Mouse (Mus musculus): ENCODE results near the gene Shisa6. TPM values are rescaled to one million over a fixed set of nuclear protein-coding genes. Genes with fewer than 3 reads are reported as not detected.

The Shisa6 gene
- polyA plus RNA-seq, 1 experiment from 2014 or later: 11.6 TPM

DNA sequence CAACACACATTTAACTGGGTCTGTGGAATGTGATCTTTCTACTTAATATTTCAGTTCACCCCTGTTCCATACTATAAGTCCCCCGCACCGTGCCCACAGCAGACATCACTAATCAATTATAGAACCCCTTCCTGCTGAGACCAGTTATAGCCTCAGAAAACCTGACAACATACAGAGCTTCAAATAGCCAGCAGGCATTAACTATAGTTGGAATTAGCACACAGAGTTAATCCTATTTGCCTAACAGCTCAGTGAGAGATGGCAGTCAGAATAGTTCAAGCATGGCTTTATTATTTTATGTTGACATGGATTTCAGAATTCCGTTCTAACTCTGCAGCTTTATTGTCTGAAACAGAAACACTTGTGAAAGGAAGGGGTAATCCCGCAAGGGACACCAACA is 8.5 kb upstream of the Shisa6 start:
- no peak for ATAC-seq (ENCODE audit: low read depth)
- no peaks in the 10 kb centered on the region for H3K27me3 ChIP-seq (ENCODE audit: control insufficient read depth, insufficient read depth, low read length)
- H3K4me2 ChIP-seq (ENCODE audit: low read depth, low read length): no peak overlapping the region
- no peak overlapping the region for H3K4me3 ChIP-seq (ENCODE audit: low read depth, low read length)
- WGBS: 64% methylated on average over 4 of the region's 4 CpGs
- H3K9me3 ChIP-seq (ENCODE audit: control insufficient read depth, low read length): no peaks in the 10 kb centered on the region
- H3K9ac ChIP-seq (replicated peaks; ENCODE audit: low read depth, low read length): no peak overlapping the region
- no peaks in the 10 kb centered on the region for H3K36me3 ChIP-seq (ENCODE audit: control insufficient read depth, insufficient read depth, low read length)
- no peak overlapping the region for H3K27ac ChIP-seq (ENCODE audit: low read depth, low read length)
- no peaks in the 10 kb centered on the region for H3K4me1 ChIP-seq (ENCODE audit: control insufficient read depth, insufficient read depth, low read length)

DNA sequence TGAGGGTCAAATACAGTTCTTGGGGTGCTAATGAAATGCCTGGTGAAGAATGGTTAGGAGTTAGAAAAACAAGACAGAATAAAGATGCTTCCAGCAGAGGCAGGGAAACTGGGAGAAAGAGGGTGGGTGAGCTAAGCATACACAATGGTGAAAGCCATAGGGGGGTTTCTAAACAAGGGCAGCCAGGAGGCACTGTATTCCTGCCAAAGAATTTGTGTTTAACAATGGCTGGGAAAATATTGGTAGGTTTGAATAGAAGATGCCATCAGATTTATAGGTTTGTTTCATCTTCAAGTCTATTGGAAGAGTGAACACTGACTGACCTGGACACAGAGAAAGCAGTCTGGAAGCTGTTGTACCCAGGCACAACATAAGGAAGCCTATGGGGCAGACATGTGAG is 2.4 kb upstream of the Shisa6 start:
- no peaks in the 10 kb centered on the region for H3K9me3 ChIP-seq (ENCODE audit: control insufficient read depth, low read length)
- no peak overlapping the region for H3K9ac ChIP-seq (replicated peaks; ENCODE audit: low read depth, low read length)
- no peak overlapping the region for H3K4me3 ChIP-seq (ENCODE audit: low read depth, low read length)
- peaks cover 7% of the 10 kb centered on the region; the same call in 1 of the 2 replicates for H3K27me3 ChIP-seq (ENCODE audit: control insufficient read depth, insufficient read depth, low read length)
- H3K4me2 ChIP-seq (ENCODE audit: low read depth, low read length): peak overlapping the region; percentile 80
- H3K27ac ChIP-seq (ENCODE audit: low read depth, low read length): no peak overlapping the region
- H3K4me1 ChIP-seq (ENCODE audit: control insufficient read depth, insufficient read depth, low read length): peaks cover 5% of the 10 kb centered on the region; the same call in 1 of the 2 replicates
- H3K36me3 ChIP-seq (ENCODE audit: control insufficient read depth, insufficient read depth, low read length): no peaks in the 10 kb centered on the region
- no peak for ATAC-seq (ENCODE audit: low read depth)

DNA sequence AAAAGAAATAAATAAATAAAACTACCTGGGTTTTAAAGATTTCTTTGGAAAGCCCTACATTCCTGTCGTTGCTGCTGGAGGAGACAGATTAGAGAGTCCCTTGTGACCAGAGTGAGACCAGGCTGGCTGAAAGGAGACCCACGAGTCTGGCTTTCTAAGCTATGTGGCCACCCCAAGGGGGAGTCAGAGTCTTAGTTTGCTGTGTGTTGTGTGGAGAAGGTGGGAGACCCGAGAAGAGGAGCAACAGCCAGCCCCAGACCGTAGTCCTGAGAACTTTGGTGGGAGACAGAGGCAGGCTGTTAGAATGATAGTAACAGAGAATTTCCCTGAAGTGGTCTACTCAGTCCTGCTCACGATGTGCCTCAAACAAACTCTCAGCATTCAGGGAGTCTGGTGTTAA is 1.6 kb upstream of the Shisa6 start:
- no peaks in the 10 kb centered on the region for H3K9me3 ChIP-seq (ENCODE audit: control insufficient read depth, low read length)
- H3K4me2 ChIP-seq (ENCODE audit: low read depth, low read length): peak overlapping the region; percentile 80
- H3K27me3 ChIP-seq (ENCODE audit: control insufficient read depth, insufficient read depth, low read length): peaks cover 7% of the 10 kb centered on the region; the same call in 1 of the 2 replicates
- under 1% methylated on average over 5 of the region's 5 CpGs for WGBS
- H3K4me3 ChIP-seq (ENCODE audit: low read depth, low read length): no peak overlapping the region
- peaks cover 8% of the 10 kb centered on the region for H3K4me1 ChIP-seq (ENCODE audit: control insufficient read depth, insufficient read depth, low read length)
- H3K27ac ChIP-seq (ENCODE audit: low read depth, low read length): no peak overlapping the region
- no peak overlapping the region for H3K9ac ChIP-seq (replicated peaks; ENCODE audit: low read depth, low read length)
- no peak for ATAC-seq (ENCODE audit: low read depth)
- no peaks in the 10 kb centered on the region for H3K36me3 ChIP-seq (ENCODE audit: control insufficient read depth, insufficient read depth, low read length)

GRCm38 (mm10) chr11:66526981-66527320 is 1.2 kb upstream of the Shisa6 start:
- Histone ChIP-seq H3K36me3 (ENCODE audit: control insufficient read depth, insufficient read depth, low read length) (no peaks in the 10 kb centered on the region), H3K9me3 (ENCODE audit: control insufficient read depth, low read length) (no peaks in the 10 kb centered on the region), H3K9ac (replicated peaks; ENCODE audit: low read depth, low read length) (peak overlapping the region; percentile 74), H3K4me3 (ENCODE audit: low read depth, low read length) (peak overlapping the region; percentile 66), H3K4me2 (ENCODE audit: low read depth, low read length) (peak overlapping the region; percentile 80), H3K27me3 (ENCODE audit: control insufficient read depth, insufficient read depth, low read length) (peaks cover 7% of the 10 kb centered on the region; the same call in 1 of the 2 replicates), H3K27ac (ENCODE audit: low read depth, low read length) (no peak overlapping the region), H3K4me1 (ENCODE audit: control insufficient read depth, insufficient read depth, low read length) (peaks cover 8% of the 10 kb centered on the region)
- 8% methylated on average over 5 of the region's 5 CpGs for WGBS
- peak; percentile 18; the same call in 1 of the 2 replicates for ATAC-seq (ENCODE audit: low read depth)

- Histone ChIP-seq H3K27ac (ENCODE audit: low read depth, low read length) (peak overlapping the region; percentile 69), H3K9ac (replicated peaks; ENCODE audit: low read depth, low read length) (peak overlapping the region; percentile 74), H3K9me3 (ENCODE audit: control insufficient read depth, low read length) (no peaks in the 10 kb centered on the region), H3K4me2 (ENCODE audit: low read depth, low read length) (peak overlapping the region; percentile 80), H3K36me3 (ENCODE audit: control insufficient read depth, insufficient read depth, low read length) (no peaks in the 10 kb centered on the region), H3K4me1 (ENCODE audit: control insufficient read depth, insufficient read depth, low read length) (peaks cover 8% of the 10 kb centered on the region), H3K4me3 (ENCODE audit: low read depth, low read length) (peak overlapping the region; percentile 66), H3K27me3 (ENCODE audit: control insufficient read depth, insufficient read depth, low read length) (peaks cover 7% of the 10 kb centered on the region; the same call in 1 of the 2 replicates)
- WGBS: under 1% methylated on average over 57 of the region's 126 CpGs
- ATAC-seq (ENCODE audit: low read depth): peak; percentile 88
These were observed 549 bp upstream of the Shisa6 start for GRCm38 (mm10) chr11:66526046-66526980.

DNA sequence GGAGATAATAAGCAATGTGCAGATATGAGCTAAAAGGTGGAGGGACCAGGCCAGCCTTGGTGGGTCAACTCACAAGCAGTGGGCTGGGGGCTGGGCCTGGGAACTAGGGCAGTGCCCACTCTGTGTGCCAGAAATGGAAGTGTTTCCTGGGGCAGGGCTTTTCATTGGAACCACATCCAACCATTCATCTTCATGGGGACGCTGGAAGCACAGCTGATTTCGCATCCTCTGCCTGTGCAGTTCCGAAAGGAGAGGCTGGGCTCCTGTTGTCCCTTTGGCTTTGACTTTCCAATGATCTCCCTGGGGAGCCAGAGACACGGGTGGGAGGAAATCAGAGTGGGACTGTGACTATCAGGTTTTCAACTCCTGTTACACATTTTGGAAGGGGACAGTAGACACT is 1.5 kb downstream of the Shisa6 start:
- Histone ChIP-seq H3K27me3 (ENCODE audit: control insufficient read depth, insufficient read depth, low read length) (peaks cover 7% of the 10 kb centered on the region; the same call in 1 of the 2 replicates), H3K9me3 (ENCODE audit: control insufficient read depth, low read length) (no peaks in the 10 kb centered on the region), H3K27ac (ENCODE audit: low read depth, low read length) (no peak overlapping the region), H3K4me2 (ENCODE audit: low read depth, low read length) (peak overlapping the region; percentile 80), H3K4me3 (ENCODE audit: low read depth, low read length) (peak overlapping the region; percentile 66), H3K4me1 (ENCODE audit: control insufficient read depth, insufficient read depth, low read length) (peaks cover 8% of the 10 kb centered on the region), H3K36me3 (ENCODE audit: control insufficient read depth, insufficient read depth, low read length) (no peaks in the 10 kb centered on the region), H3K9ac (replicated peaks; ENCODE audit: low read depth, low read length) (0 out of 2 replicates have a peak overlapping the region, but pooled peaks have one; percentile 7)
- ATAC-seq (ENCODE audit: low read depth): no peak
- WGBS: 39% methylated on average over 4 of the region's 4 CpGs

GRCm38 (mm10) chr11:66522376-66522775 is 3.4 kb downstream of the Shisa6 start:
- no peaks in the 10 kb centered on the region for H3K36me3 ChIP-seq (ENCODE audit: control insufficient read depth, insufficient read depth, low read length)
- H3K4me2 ChIP-seq (ENCODE audit: low read depth, low read length): peak overlapping the region; percentile 80; the same call in 1 of the 2 replicates
- peaks cover 8% of the 10 kb centered on the region for H3K4me1 ChIP-seq (ENCODE audit: control insufficient read depth, insufficient read depth, low read length)
- H3K27ac ChIP-seq (ENCODE audit: low read depth, low read length): no peak overlapping the region
- no peak for ATAC-seq (ENCODE audit: low read depth)
- no peak overlapping the region for H3K9ac ChIP-seq (replicated peaks; ENCODE audit: low read depth, low read length)
- peaks cover 7% of the 10 kb centered on the region; the same call in 1 of the 2 replicates for H3K27me3 ChIP-seq (ENCODE audit: control insufficient read depth, insufficient read depth, low read length)
- 79% methylated on average over 4 of the region's 4 CpGs for WGBS
- H3K4me3 ChIP-seq (ENCODE audit: low read depth, low read length): no peak overlapping the region
- H3K9me3 ChIP-seq (ENCODE audit: control insufficient read depth, low read length): no peaks in the 10 kb centered on the region

- Histone ChIP-seq H3K4me3 (ENCODE audit: low read depth, low read length) (no peak overlapping the region), H3K9ac (replicated peaks; ENCODE audit: low read depth, low read length) (no peak overlapping the region), H3K9me3 (ENCODE audit: control insufficient read depth, low read length) (no peaks in the 10 kb centered on the region), H3K36me3 (ENCODE audit: control insufficient read depth, insufficient read depth, low read length) (no peaks in the 10 kb centered on the region), H3K27me3 (ENCODE audit: control insufficient read depth, insufficient read depth, low read length) (peaks cover 5% of the 10 kb centered on the region; the same call in 1 of the 2 replicates), H3K27ac (ENCODE audit: low read depth, low read length) (no peak overlapping the region), H3K4me1 (ENCODE audit: control insufficient read depth, insufficient read depth, low read length) (peaks cover 3% of the 10 kb centered on the region), H3K4me2 (ENCODE audit: low read depth, low read length) (no peak overlapping the region)
- 87% methylated on average over 6 of the region's 6 CpGs for WGBS
- ATAC-seq (ENCODE audit: low read depth): no peak
These were observed 6.4 kb downstream of the Shisa6 start for GRCm38 (mm10) chr11:66519386-66519785.

GRCm38 (mm10) chr11:66514346-66514745 is 11.4 kb downstream of the Shisa6 start:
- H3K9ac ChIP-seq (replicated peaks; ENCODE audit: low read depth, low read length): no peak overlapping the region
- no peak overlapping the region for H3K4me3 ChIP-seq (ENCODE audit: low read depth, low read length)
- no peak overlapping the region for H3K4me2 ChIP-seq (ENCODE audit: low read depth, low read length)
- H3K27ac ChIP-seq (ENCODE audit: low read depth, low read length): no peak overlapping the region
- H3K9me3 ChIP-seq (ENCODE audit: control insufficient read depth, low read length): no peaks in the 10 kb centered on the region
- H3K36me3 ChIP-seq (ENCODE audit: control insufficient read depth, insufficient read depth, low read length): no peaks in the 10 kb centered on the region
- 73% methylated on average over 5 of the region's 5 CpGs for WGBS
- no peaks in the 10 kb centered on the region for H3K27me3 ChIP-seq (ENCODE audit: control insufficient read depth, insufficient read depth, low read length)
- H3K4me1 ChIP-seq (ENCODE audit: control insufficient read depth, insufficient read depth, low read length): no peaks in the 10 kb centered on the region
- ATAC-seq (ENCODE audit: low read depth): no peak

Measured in neural tube, embryonic 14.5 days (tissue).